Mouse (Mus musculus) olfactory bulb, adult 2 months (tissue): Measurements from ENCODE around the gene Padi1. TPM values are rescaled to one million over a fixed set of nuclear protein-coding genes. Genes with fewer than 3 reads are reported as not detected.

Experiments used
- H3K27ac ChIP-seq: fragments of 200-500 bp; 2 replicates; pipeline ENCODE4 v1.5.1; 2012; ENCODE audit warnings: low read depth, low read length; ENCODE audit not compliant: insufficient read depth
- H3K4me1 ChIP-seq: fragments of 200-500 bp; 2 replicates; pipeline ENCODE4 v1.6.1; 2012; ENCODE audit warnings: low read length; ENCODE audit not compliant: control insufficient read depth, insufficient read depth
- H3K4me3 ChIP-seq: fragments of 200-500 bp; 2 replicates; pipeline ENCODE4 v1.5.1; 2012; ENCODE audit warnings: mild to moderate bottlenecking, low read depth, low read length, moderate library complexity; ENCODE audit not compliant: insufficient read depth
- CTCF ChIP-seq: fragments of 200-500 bp; IDR thresholded peaks from 2 replicates; pipeline ENCODE4 v1.5.1; 2012; ENCODE audit warnings: low read depth, mild to moderate bottlenecking, low read length, moderate library complexity; ENCODE audit not compliant: insufficient read depth
- POLR2A ChIP-seq: fragments of 200-500 bp; IDR thresholded peaks from 2 replicates; pipeline ENCODE4 v1.6.1; 2012; ENCODE audit warnings: mild to moderate bottlenecking, low read depth, low read length, moderate library complexity; ENCODE audit not compliant: insufficient read depth
- WGBS: fragments of 180-500 bp; shearing (Covaris S2); methylation state at CpG from one replicate; pipeline ENCODE4 v1.1.7; 2018; 5-methylcytosine and 5-hydroxymethylcytosine counted together
- polyA plus RNA-seq: library from polyadenylated mRNA; stranded (reverse); fragments of >200 nt; gene quantifications from 2 replicates; pipeline ENCODE4 v1.2.4, GENCODE M21; 2012; ENCODE audit warnings: low replicate concordance; ENCODE audit not compliant: missing spikeins, insufficient read depth, insufficient read length

Padi1 gene
- polyA plus RNA-seq, 1 experiment: not detected

- Histone ChIP-seq H3K27ac (no peak overlapping the region), H3K4me3 (no peak overlapping the region), H3K4me1 (peaks cover 11% of the 10 kb centered on the region)
- 73% methylated on average over 3 of the region's 3 CpGs for WGBS
- TF ChIP-seq POLR2A: no peak
- TF ChIP-seq CTCF: no peak
Measured at GRCm38 (mm10) chr4:140801364-140801763, 44.2 kb downstream of the Padi1 start.

- 81% methylated on average over 3 of the region's 3 CpGs for WGBS
- Histone ChIP-seq H3K27ac (no peak overlapping the region), H3K4me3 (no peak overlapping the region), H3K4me1 (no peaks in the 10 kb centered on the region)
- TF ChIP-seq CTCF (no peak), POLR2A (no peak)
Measured at GRCm38 (mm10) chr4:140796786-140797185, 48.8 kb downstream of the Padi1 start.

GRCm38 (mm10) chr4:140794678-140795077, 50.9 kb downstream of the Padi1 start:
- Histone ChIP-seq H3K27ac (no peak overlapping the region), H3K4me3 (no peak overlapping the region), H3K4me1 (no peaks in the 10 kb centered on the region)
- 85% methylated on average over 9 of the region's 9 CpGs for WGBS
- no peak for TF ChIP-seq POLR2A
- TF ChIP-seq CTCF: no peak

- H3K4me3 ChIP-seq: no peak overlapping the region
- no peak overlapping the region for H3K27ac ChIP-seq
- TF ChIP-seq POLR2A: no peak
- no peak for TF ChIP-seq CTCF
- H3K4me1 ChIP-seq: 0 out of 2 replicates have a peak, but pooled peaks cover under 1% of the 10 kb centered on the region
- 62% methylated on average over 9 of the region's 9 CpGs for WGBS
Measured at GRCm38 (mm10) chr4:140793795-140794194, 51.8 kb downstream of the Padi1 start.

- Histone ChIP-seq H3K27ac (no peak overlapping the region), H3K4me3 (no peak overlapping the region), H3K4me1 (0 out of 2 replicates have a peak, but pooled peaks cover 2% of the 10 kb centered on the region)
- WGBS: 81% methylated on average over 7 of the region's 7 CpGs
- no peak for TF ChIP-seq CTCF
- no peak for TF ChIP-seq POLR2A
Measured at GRCm38 (mm10) chr4:140792584-140792983, 53.0 kb downstream of the Padi1 start.

GRCm38 (mm10) chr4:140791071-140791470, 54.5 kb downstream of the Padi1 start:
- H3K27ac ChIP-seq: no peak overlapping the region
- H3K4me3 ChIP-seq: no peak overlapping the region
- 0 out of 2 replicates have a peak, but pooled peaks cover 2% of the 10 kb centered on the region for H3K4me1 ChIP-seq
- 88% methylated on average over 16 of the region's 16 CpGs for WGBS
- no peak for TF ChIP-seq CTCF
- no peak for TF ChIP-seq POLR2A

GRCm38 (mm10) chr4:140789983-140790382, 55.6 kb downstream of the Padi1 start:
- H3K4me3 ChIP-seq: no peak overlapping the region
- 88% methylated on average over 4 of the region's 4 CpGs for whole genome bisulfite sequencing
- H3K4me1 ChIP-seq: 0 out of 2 replicates have a peak, but pooled peaks cover 2% of the 10 kb centered on the region
- TF ChIP-seq POLR2A: no peak
- TF ChIP-seq CTCF: no peak
- no peak overlapping the region for H3K27ac ChIP-seq

- TF ChIP-seq CTCF (peak; percentile 33; the same call in 1 of the 2 replicates), POLR2A (no peak)
- H3K4me1 ChIP-seq: 0 out of 2 replicates have a peak, but pooled peaks cover 2% of the 10 kb centered on the region
- H3K4me3 ChIP-seq: no peak overlapping the region
- 47% methylated on average over 6 of the region's 6 CpGs for WGBS
- H3K27ac ChIP-seq: no peak overlapping the region
Measured at GRCm38 (mm10) chr4:140788983-140789382, 56.6 kb downstream of the Padi1 start.

GRCm38 (mm10) chr4:140788264-140788663, 57.3 kb downstream of the Padi1 start:
- 94% methylated on average over 6 of the region's 6 CpGs for WGBS
- no peak overlapping the region for H3K4me3 ChIP-seq
- H3K27ac ChIP-seq: no peak overlapping the region
- 0 out of 2 replicates have a peak, but pooled peaks cover 2% of the 10 kb centered on the region for H3K4me1 ChIP-seq
- TF ChIP-seq CTCF: no peak
- TF ChIP-seq POLR2A: no peak
